ENCODE assay signal across 9 mouse cellular contexts in genomic region chr2:19528797-19529196, GRCm38 (mm10). TPM values are rescaled to one million over a fixed set of nuclear protein-coding genes. Genes with fewer than 3 reads are reported as not detected.
DNase-seq lines count a peak whose midpoint lies in the region; ATAC-seq lines count a peak whose summit lies in the region.
"Had no signal": no experiment of that assay in that cellular context is flagged by ENCODE, and none has a peak within 500 bp of the region (broad histone marks: within the 10 kb centered on the region; RNA-seq: fewer than 3 reads in every experiment).

No protein-coding gene starts in this region.

- peak; percentile 27; the same call in 1 of the 2 replicates for ATAC-seq in kidney, embryonic 16.5 days (ENCODE audit: low FRiP score, low TSS enrichment)

- WGBS in embryonic facial prominence, embryonic 10.5 days = 0% methylated on average over 1 of the region's 1 CpGs
- 0% methylated on average over 1 of the region's 1 CpGs for WGBS in kidney, embryonic 16.5 days

- DNase-seq in heart, adult 11 months = peak; percentile 82
- DNase-seq in heart, postnatal 25 days (ENCODE audit: low spot score) = no peak
- DNase-seq in B cell, adult 2 months = peak; percentile 78 to 80
- peak; percentile 54 for DNase-seq in adrenal gland, adult 2 months
- DNase-seq in embryonic facial prominence, embryonic 10.5 days (ENCODE audit: low spot score) = peak; percentile 41
- DNase-seq in lung, postnatal 14 days = peak; percentile 75
- DNase-seq in thymus, postnatal 10 days (ENCODE audit: low spot score in 2 of 2) = peak; percentile 29 to 80

- no peaks in the 10 kb centered on the region for H3K9me3 ChIP-seq in embryonic facial prominence, embryonic 10.5 days
- H3K9me3 ChIP-seq in kidney, embryonic 16.5 days (ENCODE audit: low read length) = peaks cover 4% of the 10 kb centered on the region; the same call in 1 of the 2 replicates

- H3K27me3 ChIP-seq in embryonic facial prominence, embryonic 10.5 days (replicated peaks; ENCODE audit: low read depth, poor library complexity, severe bottlenecking) = no peaks in the 10 kb centered on the region
- 0 out of 2 replicates have a peak, but pooled peaks cover 3% of the 10 kb centered on the region for H3K27me3 ChIP-seq in kidney, embryonic 16.5 days (ENCODE audit: insufficient read depth, low read length)

- no peak overlapping the region for H3K27ac ChIP-seq in embryonic facial prominence, embryonic 10.5 days (replicated peaks)
- no peak overlapping the region for H3K27ac ChIP-seq in kidney, embryonic 16.5 days (ENCODE audit: low read length)

- H3K4me1 ChIP-seq in embryonic facial prominence, embryonic 10.5 days = no peaks in the 10 kb centered on the region
- no peaks in the 10 kb centered on the region for H3K4me1 ChIP-seq in kidney, embryonic 16.5 days (ENCODE audit: insufficient read depth, low read length)

- H3K9ac ChIP-seq in kidney, embryonic 16.5 days (replicated peaks; ENCODE audit: low read length) = no peak overlapping the region

- intact Hi-C loops in heart, postnatal 25 days (cut with DNase I) = loop anchor here (2.0 kb wide), 2 partner anchors 130 to 198 kb away; no protein-coding TSS in a partner anchor

- H3K36me3 ChIP-seq in embryonic facial prominence, embryonic 10.5 days (replicated peaks) = no peaks in the 10 kb centered on the region
- no peaks in the 10 kb centered on the region for H3K36me3 ChIP-seq in kidney, embryonic 16.5 days (ENCODE audit: insufficient read depth, low read length)

- H3K4me2 ChIP-seq in kidney, embryonic 16.5 days (replicated peaks; ENCODE audit: low read depth, low read length) = no peak overlapping the region

- no peak overlapping the region for H3K4me3 ChIP-seq in embryonic facial prominence, embryonic 10.5 days
- H3K4me3 ChIP-seq in kidney, embryonic 16.5 days (ENCODE audit: low read length) = no peak overlapping the region

RNA-seq across cellular contexts. Expression of gene 4921504E06Rik, which starts 24.9 kb away (rescaled TPM):
- not detected for total RNA-seq in heart, postnatal 25 days (2021)
- not detected for total RNA-seq in adrenal gland, adult 2 months (2021)
- not detected in 2 replicates for polyA plus RNA-seq in adrenal gland, adult 2 months (2012; rRNA removed)
- not detected in 2 replicates for polyA plus RNA-seq in embryonic facial prominence, embryonic 10.5 days (2016; fragmentation: Nextera tagmentation; extraction: Ambion mirVana)
- polyA plus RNA-seq in kidney, embryonic 16.5 days (2015; fragmentation: Nextera tagmentation; extraction: Ambion mirVana) = not detected in 2 replicates
- polyA plus RNA-seq: liver, embryonic 16.5 days had no signal
